Mouse (Mus musculus): ENCODE data around the gene Npepps.
"Not testable (repeated sequence)": the region's sequence is repeated elsewhere in the genome, so short reads cannot be mapped to it uniquely, and the experiment has no call there.

DNA sequence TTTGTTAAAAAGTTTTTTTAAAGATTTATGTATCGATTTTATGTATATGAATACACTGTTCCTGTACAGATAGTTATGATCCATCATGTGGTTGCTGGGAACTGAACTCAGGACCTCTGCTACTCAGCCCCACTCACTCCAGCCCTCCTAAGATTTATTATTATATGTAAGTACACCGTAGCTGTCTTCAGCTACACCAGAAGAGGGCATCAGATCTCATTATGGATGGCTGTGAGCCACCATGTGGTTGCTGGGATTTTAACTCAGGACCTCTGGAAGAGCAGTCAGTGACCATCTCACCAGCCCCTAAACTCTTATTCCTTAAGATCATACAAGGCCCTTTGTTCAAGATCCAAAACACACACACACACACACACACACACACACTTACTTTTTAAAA is 10.4 kb downstream of the Npepps start:
- TF ChIP-seq POLR2A (IDR thresholded peaks at IDR 0.05; ENCODE audit: borderline replicate concordance, low read depth, low read length); CTCF (IDR thresholded peaks at IDR 0.05; ENCODE audit: low read depth, low read length): not testable (repeated sequence)

Data from bone marrow macrophage, adult 2 months (primary cell).